Mouse (Mus musculus) lung, postnatal 10 days (tissue): ENCODE measurements at regions not wholly inside any gene's neighbourhood (a gene's known extent, or its start where the extent isn't known, plus 50 kb on each side); places are given as distances from the start of the nearest gene placed in this dataset.

Experiments used
- DNase-seq: peaks from one replicate; pipeline ENCODE4 v3.0.0; 2021

DNA sequence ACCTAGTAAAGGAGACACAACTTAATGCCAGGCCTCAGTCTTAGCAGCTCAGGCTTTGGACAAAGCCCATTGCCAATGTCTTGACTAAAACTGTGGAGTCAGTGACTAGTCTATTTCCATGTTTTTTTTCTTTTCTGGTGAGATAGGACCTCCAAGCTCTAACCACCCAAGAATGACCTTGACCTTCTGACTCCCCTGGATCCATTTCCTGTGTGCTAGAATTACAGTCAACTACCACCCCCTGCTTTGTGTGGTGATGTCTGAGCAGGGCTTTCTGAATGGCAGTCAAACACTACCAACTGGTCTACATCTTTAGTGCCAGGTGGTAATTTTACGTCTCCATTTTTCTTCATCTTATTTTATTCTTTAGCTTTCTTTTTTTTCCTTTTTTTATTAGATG lies 51.3 kb upstream of the Rnf138rt1 start:
- DNase-seq = no peak

DNA sequence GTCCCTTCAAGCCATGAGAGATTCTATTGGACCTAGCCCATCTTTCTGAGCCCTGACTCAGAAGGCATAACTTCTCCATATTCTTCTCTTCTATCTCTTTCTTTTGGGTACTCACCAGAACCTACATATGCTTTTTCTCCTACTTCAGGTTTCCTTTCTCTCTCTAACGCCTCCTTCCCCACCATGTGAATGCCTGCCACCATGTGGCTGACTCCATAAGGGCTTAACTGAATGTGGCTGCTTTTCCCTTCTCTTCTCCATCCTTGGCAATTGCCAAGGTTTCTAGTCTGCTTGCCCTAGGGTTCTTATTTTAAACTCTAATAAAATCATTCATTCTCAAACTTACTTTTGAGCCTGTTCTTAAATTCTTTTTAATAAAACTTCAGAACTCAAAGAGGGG lies 53.7 kb upstream of the Rnf138rt1 start:
- DNase-seq = peak; percentile 5

- DNase-seq = no peak
These were observed 61.2 kb upstream of the Rnf138rt1 start for GRCm38 (mm10) chrX:163822298-163822697.

- DNase-seq = peak; percentile 5
These were observed 66.3 kb upstream of the Rnf138rt1 start for GRCm38 (mm10) chrX:163827461-163827860.

GRCm38 (mm10) chrX:163845408-163845807 lies 63.4 kb upstream of the Ap1s2 start:
- DNase-seq = no peak

GRCm38 (mm10) chrX:163846890-163847289 lies 61.9 kb upstream of the Ap1s2 start:
- no peak for DNase-seq

DNA sequence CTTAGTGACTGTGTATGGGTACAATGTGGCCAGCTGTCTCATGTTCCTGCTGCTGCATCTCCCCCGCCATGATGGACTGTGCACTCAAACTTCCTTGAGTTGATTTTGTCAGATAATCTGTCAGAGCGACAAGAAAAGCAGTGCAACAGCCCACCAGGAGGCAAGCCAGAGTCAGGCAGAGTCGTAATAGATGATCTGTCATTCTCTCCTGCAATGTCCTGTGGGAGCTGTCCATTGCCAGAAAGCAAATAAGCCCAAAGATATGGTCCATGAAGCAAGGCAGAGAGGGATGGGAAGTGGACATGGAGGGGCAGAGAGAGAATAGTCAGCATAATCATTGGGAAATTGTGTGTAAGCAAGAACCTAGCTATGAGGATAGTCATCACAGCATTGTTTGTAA lies 61.2 kb upstream of the Ap1s2 start:
- peak; percentile 2 for DNase-seq

DNA sequence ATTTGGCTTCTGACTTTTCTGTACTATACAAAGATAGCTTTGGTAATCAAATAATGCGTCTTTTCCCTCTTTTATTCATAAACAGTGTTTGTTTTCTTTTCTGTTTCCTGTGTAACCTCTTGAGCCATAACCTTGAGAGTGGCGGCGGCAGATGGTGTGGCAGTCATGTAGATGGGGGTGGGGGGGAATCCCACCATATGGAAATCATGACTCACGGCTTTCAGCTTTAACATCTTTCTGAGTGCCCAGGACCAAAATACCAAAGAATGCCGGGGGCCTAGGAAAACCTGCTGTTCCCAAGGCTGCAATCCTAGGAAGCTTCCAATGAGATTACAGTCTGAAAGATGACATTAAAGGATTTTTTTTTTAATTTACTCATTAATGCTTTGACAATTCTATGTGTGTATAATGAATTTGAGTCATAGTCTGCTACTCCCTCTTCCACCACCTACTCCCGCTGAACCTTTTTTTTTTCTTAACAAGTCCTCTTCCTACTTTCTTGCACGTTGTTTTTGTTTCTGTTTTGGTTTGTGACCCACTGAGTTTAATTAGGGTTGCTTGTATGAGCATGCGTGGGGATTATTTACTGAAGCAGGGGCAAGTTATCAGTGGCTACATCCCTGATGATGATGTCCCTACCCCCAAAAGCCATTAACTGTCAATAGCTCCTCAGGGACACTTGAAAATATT lies 60.2 kb upstream of the Ap1s2 start:
- peak; percentile 3 for DNase-seq

GRCm38 (mm10) chrX:163850915-163851599 lies 57.8 kb upstream of the Ap1s2 start:
- no peak for DNase-seq

DNA sequence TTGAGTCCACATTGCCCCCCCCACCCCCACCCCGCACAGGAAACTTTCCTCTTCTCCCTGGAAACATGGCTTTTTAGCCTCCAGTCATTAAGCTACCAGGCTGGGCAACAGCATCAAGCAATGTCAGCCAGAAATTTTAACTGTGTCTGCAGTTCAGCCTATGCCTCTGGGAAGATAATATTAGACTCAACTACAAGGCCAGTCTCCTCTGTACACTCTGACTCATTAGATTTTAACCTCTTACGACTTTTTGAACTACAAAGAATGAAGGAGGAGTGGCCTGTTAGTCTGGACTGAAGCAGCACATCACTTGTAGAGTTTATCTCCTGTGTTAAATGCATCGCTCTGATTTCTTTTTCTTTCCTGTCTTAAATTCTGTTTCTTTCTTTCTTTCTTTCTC lies 50.3 kb upstream of the Ap1s2 start:
- no peak for DNase-seq
